Mouse (Mus musculus): ENCODE data around the gene Hsd17b3. TPM values are rescaled to one million over a fixed set of nuclear protein-coding genes. Genes with fewer than 3 reads are reported as not detected.

Hsd17b3 gene
- total RNA-seq, 2 experiments from 2014 or later, result not detected

GRCm38 (mm10) chr13:64107105-64107504, 18.1 kb upstream of the Hsd17b3 start:
- no peak for DNase-seq (ENCODE audit: extremely low spot score in 1 of 2, low spot score in 2 of 2)
- TF ChIP-seq CTCF (IDR thresholded peaks at IDR 0.05), result no peak
- H3K27ac ChIP-seq, result no peak overlapping the region
- no peak overlapping the region for H3K4me3 ChIP-seq
- intact Hi-C loops (cut with DNase I), result no loop called here

GRCm38 (mm10) chr13:64105690-64106089, 16.7 kb upstream of the Hsd17b3 start:
- Histone ChIP-seq H3K4me3 (no peak overlapping the region), H3K27ac (no peak overlapping the region)
- TF ChIP-seq CTCF (IDR thresholded peaks at IDR 0.05), result no peak
- intact Hi-C loops (cut with DNase I), result no loop called here
- DNase-seq (ENCODE audit: extremely low spot score in 1 of 2, low spot score in 2 of 2), result no peak

- Histone ChIP-seq H3K4me3 (no peak overlapping the region), H3K27ac (no peak overlapping the region)
- peak; percentile 92 for TF ChIP-seq CTCF (IDR thresholded peaks at IDR 0.05)
- intact Hi-C loops (cut with DNase I), result loop anchor here (5.0 kb wide), 1 partner anchor 207 kb away; no protein-coding TSS in a partner anchor
- peak; percentile 24 to 28 for DNase-seq (ENCODE audit: extremely low spot score in 1 of 2, low spot score in 2 of 2)
Observed at GRCm38 (mm10) chr13:64100186-64100585, 11.2 kb upstream of the Hsd17b3 start.

- H3K4me3 ChIP-seq, result no peak overlapping the region
- intact Hi-C loops (cut with DNase I), result no loop called here
- peak; percentile 62 for TF ChIP-seq CTCF (IDR thresholded peaks at IDR 0.05)
- H3K27ac ChIP-seq, result no peak overlapping the region
- DNase-seq (ENCODE audit: extremely low spot score in 1 of 2, low spot score in 2 of 2), result peak in 1 of 2 experiments; percentile 11
Observed at GRCm38 (mm10) chr13:64098992-64099391, 10.0 kb upstream of the Hsd17b3 start.

- peak; percentile 92 for TF ChIP-seq CTCF (IDR thresholded peaks at IDR 0.05)
- intact Hi-C loops (cut with DNase I), result loop anchor here (5.0 kb wide), 1 partner anchor 56 kb away; no protein-coding TSS in a partner anchor
- H3K27ac ChIP-seq, result no peak overlapping the region
- peak; percentile 45 to 67 for DNase-seq (ENCODE audit: extremely low spot score in 1 of 2, low spot score in 2 of 2)
- H3K4me3 ChIP-seq, result no peak overlapping the region
Observed at GRCm38 (mm10) chr13:64093341-64093740, 4.3 kb upstream of the Hsd17b3 start.

- no peak for TF ChIP-seq CTCF (IDR thresholded peaks at IDR 0.05)
- Histone ChIP-seq H3K27ac (no peak overlapping the region), H3K4me3 (no peak overlapping the region)
- intact Hi-C loops (cut with DNase I), result loop anchor here (5.0 kb wide), 1 partner anchor 55 kb away; no protein-coding TSS in a partner anchor
- DNase-seq (ENCODE audit: extremely low spot score in 1 of 2, low spot score in 2 of 2), result no peak
Observed at GRCm38 (mm10) chr13:64092752-64093151, 3.7 kb upstream of the Hsd17b3 start.

- Histone ChIP-seq H3K27ac (no peak overlapping the region), H3K4me3 (no peak overlapping the region)
- DNase-seq (ENCODE audit: extremely low spot score in 1 of 2, low spot score in 2 of 2), result no peak
- TF ChIP-seq CTCF (IDR thresholded peaks at IDR 0.05), result no peak
- intact Hi-C loops (cut with DNase I), result loop anchor here (5.0 kb wide), 1 partner anchor 55 kb away; no protein-coding TSS in a partner anchor
Observed at GRCm38 (mm10) chr13:64092141-64092540, 3.1 kb upstream of the Hsd17b3 start.

- intact Hi-C loops (cut with DNase I), result loop anchor here (5.0 kb wide), 1 partner anchor 54 kb away; no protein-coding TSS in a partner anchor
- Histone ChIP-seq H3K4me3 (no peak overlapping the region), H3K27ac (no peak overlapping the region)
- DNase-seq (ENCODE audit: extremely low spot score in 1 of 2, low spot score in 2 of 2), result no peak
- no peak for TF ChIP-seq CTCF (IDR thresholded peaks at IDR 0.05)
Observed at GRCm38 (mm10) chr13:64091006-64091405, 2.0 kb upstream of the Hsd17b3 start.

GRCm38 (mm10) chr13:64090278-64090677, 1.2 kb upstream of the Hsd17b3 start:
- intact Hi-C loops (cut with DNase I), result loop anchor here (5.0 kb wide), 1 partner anchor 53 kb away; no protein-coding TSS in a partner anchor
- no peak for DNase-seq (ENCODE audit: extremely low spot score in 1 of 2, low spot score in 2 of 2)
- H3K4me3 ChIP-seq, result no peak overlapping the region
- H3K27ac ChIP-seq, result no peak overlapping the region
- no peak for TF ChIP-seq CTCF (IDR thresholded peaks at IDR 0.05)

GRCm38 (mm10) chr13:64088057-64088456, 973 bp downstream of the Hsd17b3 start:
- intact Hi-C loops (cut with DNase I), result no loop called here
- no peak overlapping the region for H3K4me3 ChIP-seq
- DNase-seq (ENCODE audit: extremely low spot score in 1 of 2, low spot score in 2 of 2), result no peak
- no peak overlapping the region for H3K27ac ChIP-seq
- TF ChIP-seq CTCF (IDR thresholded peaks at IDR 0.05), result no peak

GRCm38 (mm10) chr13:64086036-64086435, 3.0 kb downstream of the Hsd17b3 start:
- TF ChIP-seq CTCF (IDR thresholded peaks at IDR 0.05), result no peak
- Histone ChIP-seq H3K4me3 (no peak overlapping the region), H3K27ac (no peak overlapping the region)
- intact Hi-C loops (cut with DNase I), result no loop called here
- no peak for DNase-seq (ENCODE audit: extremely low spot score in 1 of 2, low spot score in 2 of 2)

GRCm38 (mm10) chr13:64083331-64083730, 5.7 kb downstream of the Hsd17b3 start:
- intact Hi-C loops (cut with DNase I), result no loop called here
- TF ChIP-seq CTCF (IDR thresholded peaks at IDR 0.05), result no peak

More at GRCm38 (mm10) chr13:64083331-64083730, 5.7 kb downstream of the Hsd17b3 start:
- no peak for DNase-seq (ENCODE audit: extremely low spot score in 1 of 2, low spot score in 2 of 2)
- H3K4me3 ChIP-seq, result no peak overlapping the region
- no peak overlapping the region for H3K27ac ChIP-seq

All from left cerebral cortex, adult 2 months (tissue).